Mouse (Mus musculus) left cerebral cortex, postnatal 10 days (tissue): ENCODE results near the gene Sephs2. TPM values are rescaled to one million over a fixed set of nuclear protein-coding genes. Genes with fewer than 3 reads are reported as not detected.
"Not testable (repeated sequence)": the region's sequence is repeated elsewhere in the genome, so short reads cannot be mapped to it uniquely, and the experiment has no call there.

ENCODE experiments used
- DNase-seq, 2 experiments: peaks; one replicate each; pipeline ENCODE4 v3.0.0; 2021 to 2022; ENCODE audit warnings: low spot score in 2 of 2, mixed read lengths in 1 of 2; ENCODE audit errors: extremely low spot score in 1 of 2
- intact Hi-C: fragments of 180-260 bp; cut with DNase I; formaldehyde crosslinking; loops from one replicate; pipeline ENCODE4 v1.15.1; 2025
- total RNA-seq, 2 experiments: library from RNA; stranded (reverse); gene quantifications; 2 replicates each; pipeline ENCODE4 v1.2.3; 2021

Sephs2 gene
- total RNA-seq, 2 experiments from 2014 or later = 50.6 to 53.7 TPM

GRCm38 (mm10) chr7:127273118-127273923 is 534 bp downstream of the Sephs2 start:
- intact Hi-C loops = loop anchor here (2.0 kb wide), 1 partner anchor 37 kb away; no protein-coding TSS in a partner anchor
- peak in 1 of 2 experiments; percentile 73 for DNase-seq

DNA sequence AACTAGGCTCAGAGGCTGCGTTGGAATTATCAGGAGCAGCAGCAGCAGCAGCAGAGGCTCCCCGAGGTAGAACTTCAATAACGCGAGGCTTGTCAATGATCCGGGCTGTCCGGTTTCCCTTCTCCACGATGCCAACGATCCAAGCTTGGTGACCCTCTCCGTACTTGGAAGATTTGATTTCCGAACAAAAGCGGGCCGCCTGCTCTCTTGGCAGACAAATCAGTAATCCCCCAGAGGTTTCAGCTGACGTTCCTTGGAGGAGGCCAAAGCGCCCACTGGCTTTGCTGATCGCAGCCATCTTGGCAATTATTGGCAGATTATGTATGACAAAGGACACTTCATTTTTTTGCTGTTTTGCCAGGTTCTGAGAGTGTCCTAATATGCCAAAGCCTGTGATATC is 1.3 kb downstream of the Sephs2 start:
- intact Hi-C loops = loop anchor here (2.0 kb wide), 1 partner anchor 36 kb away; no protein-coding TSS in a partner anchor
- no peak for DNase-seq

- intact Hi-C loops = no loop called here
Measured at GRCm38 (mm10) chr7:127271093-127271492, 2.8 kb downstream of the Sephs2 start.

DNA sequence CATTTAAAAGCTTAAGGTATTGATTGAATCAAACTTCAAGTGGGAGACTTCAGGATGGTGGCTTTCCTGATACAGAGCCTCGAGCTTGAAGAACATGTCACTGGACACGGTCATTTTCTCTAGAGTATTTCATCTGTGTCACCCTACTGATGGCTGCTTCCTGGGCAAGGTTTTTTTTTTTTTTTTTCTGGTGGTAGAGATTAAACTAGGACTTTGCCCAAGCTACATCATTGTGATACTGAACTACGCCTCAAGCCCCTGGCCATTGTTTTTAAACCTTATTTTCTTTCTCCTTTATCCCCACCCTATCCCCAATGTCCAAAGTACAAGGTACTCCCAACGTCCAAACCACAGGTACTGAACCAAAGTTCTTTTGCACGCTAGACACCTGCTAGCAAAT is 3.2 kb downstream of the Sephs2 start:
- intact Hi-C loops = no loop called here
- no peak for DNase-seq

More at GRCm38 (mm10) chr7:127271093-127271492, 2.8 kb downstream of the Sephs2 start:
- no peak for DNase-seq

- no peak for DNase-seq
- intact Hi-C loops = no loop called here
Measured at GRCm38 (mm10) chr7:127270256-127270655, 3.6 kb downstream of the Sephs2 start.

DNA sequence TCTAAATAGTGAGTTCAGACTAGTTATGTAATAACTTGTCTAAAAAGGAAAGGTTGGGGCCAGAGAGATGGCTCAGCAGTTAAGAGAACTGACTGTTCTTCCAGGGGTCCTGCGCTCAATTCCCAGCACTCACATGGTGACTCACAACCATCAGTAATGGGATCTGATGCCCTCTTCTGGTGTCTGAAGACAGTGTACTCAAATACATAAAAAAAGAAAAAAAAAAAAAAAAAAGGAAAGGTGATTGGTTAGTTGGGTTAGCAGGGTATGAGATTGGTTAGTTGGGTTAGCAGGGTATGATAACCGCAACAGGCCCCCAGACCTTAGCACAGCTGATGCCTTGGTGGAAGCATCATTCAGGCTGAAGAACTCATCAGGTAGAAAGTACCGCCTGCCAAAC is 10.3 kb downstream of the Sephs2 start:
- DNase-seq = no peak
- intact Hi-C loops = no loop called here

DNA sequence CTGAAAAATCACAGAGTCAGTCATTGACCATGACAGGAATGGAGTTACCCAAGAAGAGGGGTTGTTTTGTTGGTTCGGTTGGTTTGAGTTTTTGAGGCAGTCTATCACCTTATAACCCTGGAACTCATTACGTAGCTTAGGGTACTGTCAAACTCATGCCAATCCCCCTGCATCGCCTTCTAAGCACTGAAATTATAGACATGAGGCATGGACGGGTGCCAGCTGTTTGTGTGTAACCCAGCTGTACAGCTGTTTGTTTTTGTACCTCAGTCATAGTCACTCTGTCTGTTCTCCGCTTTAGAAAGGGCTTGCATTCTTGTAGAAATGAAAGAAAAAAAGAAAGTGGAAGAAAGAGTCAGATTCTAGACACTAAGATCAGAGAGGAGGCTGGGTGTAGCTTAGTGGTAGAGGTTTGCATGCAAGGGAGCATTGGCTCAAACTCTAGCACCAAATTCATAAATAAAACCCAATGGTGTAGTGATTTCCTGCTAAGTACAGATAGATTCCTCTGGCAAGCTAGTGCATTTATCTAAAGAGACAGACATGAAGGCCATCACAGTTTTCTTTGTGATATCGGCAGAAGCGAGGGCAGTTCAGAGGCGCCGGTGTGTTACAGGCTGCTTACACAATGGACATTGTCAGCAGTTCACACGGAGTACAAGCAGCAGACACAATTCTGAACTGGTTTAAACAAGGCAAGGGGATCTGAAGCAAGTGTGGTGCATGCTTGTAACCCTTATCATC is 11.5 kb downstream of the Sephs2 start:
- DNase-seq = no peak
- intact Hi-C loops = no loop called here

DNA sequence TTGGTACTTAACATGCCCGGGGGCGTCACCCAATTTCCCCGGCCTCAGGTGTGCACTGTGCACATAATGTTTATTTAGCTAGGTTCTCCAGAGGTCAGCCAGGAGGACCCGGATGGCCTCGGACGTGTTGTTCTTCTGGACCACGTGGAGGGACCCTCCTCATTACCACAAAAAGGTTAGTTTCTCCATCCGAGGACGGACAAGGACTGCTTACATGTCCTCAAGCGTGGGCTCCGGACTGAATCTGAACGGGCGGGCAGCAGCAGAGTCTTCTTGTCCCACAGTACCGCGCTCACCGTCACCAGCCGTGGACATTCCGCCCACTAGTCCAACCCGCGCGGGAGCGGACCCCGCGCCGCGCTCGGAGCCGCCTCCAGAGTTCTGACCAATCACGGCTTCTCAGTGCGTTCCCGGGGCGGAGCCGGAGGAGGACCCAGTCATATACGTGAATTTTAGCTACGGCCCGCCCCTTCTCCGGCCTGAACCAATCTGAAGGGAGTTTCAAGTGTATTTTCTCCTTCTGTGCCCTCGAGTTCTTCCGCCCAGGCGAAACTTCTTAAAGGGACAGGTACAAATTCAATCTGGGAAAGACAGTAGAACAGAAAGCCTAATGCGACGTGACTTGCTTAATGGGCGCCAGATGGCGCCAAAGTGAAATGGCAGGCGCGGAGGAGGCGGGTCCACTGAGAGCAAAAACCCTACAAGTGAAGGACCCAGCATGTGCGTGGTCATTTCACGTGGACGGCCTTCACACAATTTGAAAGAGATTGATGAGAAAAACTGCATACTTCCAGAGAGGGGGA is 13.3 kb downstream of the Sephs2 start, which contains the start of gene Dctpp1:
Gene Dctpp1 (minus strand): TSS at position 401 of the 803 bp plus-strand sequence.
- intact Hi-C loops = no loop called here

DNA sequence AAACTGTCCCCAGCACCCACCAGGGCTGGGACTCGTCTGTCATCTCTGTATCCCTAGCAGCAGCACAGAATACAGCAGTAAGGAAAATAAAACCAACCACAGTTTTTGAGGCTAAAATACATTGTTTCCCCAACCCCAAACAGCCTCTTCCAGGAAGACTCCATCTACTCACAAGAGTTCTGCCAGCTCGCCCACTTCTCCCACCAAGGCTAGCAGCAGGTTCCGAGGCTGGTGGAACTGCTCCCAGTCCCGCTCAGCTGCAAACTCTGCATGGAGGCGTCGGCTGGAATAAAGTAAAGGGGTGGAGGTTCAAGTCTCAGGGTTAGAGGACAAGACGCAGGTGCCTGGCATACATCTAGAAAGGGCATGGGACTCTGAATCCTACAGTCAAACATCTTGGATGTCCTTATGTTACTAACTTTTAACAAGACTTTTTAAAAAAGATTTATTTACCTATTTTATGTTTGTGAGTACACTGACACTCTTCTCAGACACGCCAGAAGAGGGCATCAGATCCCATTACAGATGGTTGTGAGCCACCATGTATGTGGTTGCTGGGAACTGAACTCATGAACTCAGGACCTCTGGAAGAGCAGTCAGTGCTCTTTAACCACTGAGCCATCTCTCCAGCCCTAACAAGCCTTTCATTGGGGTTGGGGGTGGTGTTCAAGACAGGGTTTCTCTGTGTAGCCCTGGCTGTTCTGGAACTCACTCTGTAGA is 14.5 kb downstream of the Sephs2 start:
- intact Hi-C loops = no loop called here
- no peak for DNase-seq

More for the DNA sequence above, 13.3 kb downstream of the Sephs2 start, which contains the start of gene Dctpp1:
- peak; percentile 98 to 99 for DNase-seq

DNA sequence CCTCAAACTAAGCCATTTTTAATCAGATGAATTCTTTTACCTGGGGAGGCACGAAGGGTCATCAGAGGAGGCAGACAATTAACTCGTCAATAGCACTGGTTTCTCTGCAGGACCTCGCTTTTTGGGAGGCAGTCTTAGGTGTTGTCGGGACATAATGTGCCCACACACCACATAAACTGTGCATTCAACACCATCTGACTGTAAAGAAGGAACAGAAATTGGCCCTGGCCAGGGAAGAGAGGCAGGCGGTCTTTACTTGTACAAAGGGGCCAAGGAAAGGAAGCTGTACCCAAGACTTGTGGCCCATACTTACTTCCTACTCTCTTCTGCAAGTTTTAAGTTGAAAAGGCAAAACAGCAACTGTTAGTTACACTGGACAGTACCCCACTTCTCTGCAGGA is 17.3 kb downstream of the Sephs2 start:
- DNase-seq = no peak
- intact Hi-C loops = no loop called here

GRCm38 (mm10) chr7:127255965-127256364 is 17.9 kb downstream of the Sephs2 start:
- DNase-seq = no peak
- intact Hi-C loops = no loop called here

DNA sequence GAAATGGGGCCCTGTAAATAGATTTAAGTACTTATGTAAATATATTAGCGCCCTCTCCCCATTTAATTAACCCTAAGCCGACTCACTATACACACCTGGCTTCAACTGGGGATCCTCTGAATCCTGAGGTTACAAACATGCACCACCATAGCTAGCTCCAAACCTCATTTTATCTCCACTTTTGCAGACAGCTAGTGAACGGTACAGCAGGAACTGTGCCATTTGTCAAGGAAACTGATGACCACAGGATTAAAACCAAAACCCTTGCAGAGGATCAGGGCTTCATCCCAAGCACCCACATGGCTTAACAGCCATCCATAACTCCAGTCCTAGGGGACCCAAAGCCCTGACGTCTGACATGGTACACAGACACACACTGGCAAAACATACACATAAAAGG is 18.8 kb downstream of the Sephs2 start:
- intact Hi-C loops = no loop called here
- no peak for DNase-seq

- peak; percentile 93 to 98 for DNase-seq
- intact Hi-C loops = no loop called here
Measured at GRCm38 (mm10) chr7:127253821-127254769, 19.8 kb downstream of the Sephs2 start.

GRCm38 (mm10) chr7:127253341-127253740 is 20.5 kb downstream of the Sephs2 start:
- intact Hi-C loops = no loop called here
- DNase-seq = no peak

- intact Hi-C loops = no loop called here
Measured at GRCm38 (mm10) chr7:127252414-127252813, 21.4 kb downstream of the Sephs2 start.

GRCm38 (mm10) chr7:127250511-127250910 is 23.3 kb downstream of the Sephs2 start:
- intact Hi-C loops, DNase-seq: not testable (repeated sequence)

More at GRCm38 (mm10) chr7:127252414-127252813, 21.4 kb downstream of the Sephs2 start:
- DNase-seq = no peak
